Mouse (Mus musculus) kidney, embryonic 14.5 days (tissue): ENCODE measurements around the gene Noc2l. TPM values are rescaled to one million over a fixed set of nuclear protein-coding genes. Genes with fewer than 3 reads are reported as not detected.

Experiments used
- ATAC-seq: fragments of 200-750 bp; cut with Nextera tagmentation; 2 replicates; pipeline ENCODE4 v1.8.0; 2017; ENCODE audit warnings: moderate number of reproducible peaks, mild to moderate bottlenecking, moderate TSS enrichment, moderate library complexity; ENCODE audit not compliant: low FRiP score, low TSS enrichment
- H3K27ac ChIP-seq: fragments of 300-500 bp; sonication (generic); 2 replicates; pipeline ENCODE4 v1.5.1; 2014; ENCODE audit warnings: low read depth, mild to moderate bottlenecking, low read length, moderate library complexity, mixed read lengths
- H3K27me3 ChIP-seq: fragments of 300-500 bp; sonication (generic); 2 replicates; pipeline ENCODE4 v1.6.1; 2014; ENCODE audit warnings: mild to moderate bottlenecking, low read length; ENCODE audit not compliant: control insufficient read depth, insufficient read depth
- H3K36me3 ChIP-seq: fragments of 300-500 bp; sonication (generic); 2 replicates; pipeline ENCODE4 v1.6.1; 2014; ENCODE audit warnings: low read length, mixed read lengths; ENCODE audit not compliant: control insufficient read depth, insufficient read depth
- H3K4me1 ChIP-seq: fragments of 300-500 bp; sonication (generic); 2 replicates; pipeline ENCODE4 v1.6.1; 2014; ENCODE audit warnings: low read length, mixed read lengths; ENCODE audit not compliant: control insufficient read depth, insufficient read depth
- H3K4me2 ChIP-seq: fragments of 300-500 bp; sonication (generic); replicated peaks from 2 replicates; pipeline ENCODE4 v1.6.1; 2014; ENCODE audit warnings: low read depth, mild to moderate bottlenecking, low read length
- H3K4me3 ChIP-seq: fragments of 300-500 bp; sonication (generic); 2 replicates; pipeline ENCODE4 v1.5.1; 2014; ENCODE audit warnings: mild to moderate bottlenecking, low read length
- H3K9ac ChIP-seq: fragments of 300-500 bp; sonication (generic); 2 replicates; pipeline ENCODE4 v1.6.1; 2014; ENCODE audit warnings: low read depth, mild to moderate bottlenecking, low read length, moderate library complexity
- H3K9me3 ChIP-seq: fragments of 300-500 bp; sonication (generic); 2 replicates; pipeline ENCODE4 v1.6.1; 2016; ENCODE audit warnings: low read length; ENCODE audit not compliant: control insufficient read depth
- WGBS: fragments of 180-500 bp; shearing (Covaris S2); extraction: QIAGEN DNeasy Blood & Tissue Kit; methylation state at CpG from one replicate; pipeline ENCODE4 v1.1.7; 2014; 5-methylcytosine and 5-hydroxymethylcytosine counted together
- polyA plus RNA-seq: library from polyadenylated mRNA; unstranded; fragments of >200 nt; fragmentation: Nextera tagmentation; extraction: Ambion mirVana; gene quantifications from 2 replicates; pipeline ENCODE4 v1.2.1, GENCODE M21; 2014

The Noc2l gene
- polyA plus RNA-seq, result 79.7 and 109 TPM in 2 replicates

GRCm38 (mm10) chr4:156235808-156236533 lies at the start of gene Noc2l:
Noc2l (plus strand) TSS chr4:156236010.
- Histone ChIP-seq H3K27me3 (no peaks in the 10 kb centered on the region), H3K9ac (peak within 1 kb of the TSS; percentile 79), H3K9me3 (no peaks in the 10 kb centered on the region), H3K4me2 (peak within 1 kb of the TSS; percentile 82), H3K27ac (peak within 1 kb of the TSS; percentile 97), H3K4me3 (peak within 1 kb of the TSS; percentile 83), H3K4me1 (peaks cover 9% of the 10 kb centered on the region), H3K36me3 (peaks cover 61% of the 10 kb centered on the region)
- under 1% methylated on average over 90 of the region's 90 CpGs for WGBS
- ATAC-seq, result peak; percentile 89

DNA sequence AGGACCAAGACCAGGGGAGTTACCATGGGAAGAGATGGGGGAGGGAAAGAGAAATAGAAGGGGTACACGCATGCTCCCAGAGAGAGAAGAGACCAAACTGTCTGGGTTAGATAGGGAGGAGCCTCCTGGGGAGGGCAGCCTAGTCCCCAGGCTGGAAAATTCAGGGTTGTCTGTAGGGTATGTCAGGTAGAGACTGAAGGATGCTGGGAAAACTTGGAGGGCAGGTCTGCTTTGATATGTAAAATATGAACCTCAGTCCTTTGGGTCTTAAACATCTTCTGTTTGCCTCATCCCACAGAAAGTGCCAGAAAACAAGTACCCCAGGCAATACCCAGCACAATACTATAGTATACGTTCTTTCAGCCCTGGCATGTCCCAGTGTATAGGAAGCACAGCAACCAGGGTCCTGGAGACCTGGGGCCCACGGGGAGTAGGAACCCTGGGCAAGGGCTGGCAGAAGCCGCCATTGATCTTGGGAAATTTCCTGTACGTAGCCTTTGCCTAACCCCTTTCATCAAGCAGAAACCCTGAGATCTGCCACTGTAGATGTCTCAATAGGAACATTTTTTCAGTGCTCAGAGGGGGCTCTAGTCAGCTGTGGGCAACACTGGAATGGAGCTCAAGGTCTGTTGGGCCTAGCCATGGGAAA lies 47.5 kb upstream of the Noc2l start:
- Histone ChIP-seq H3K27ac (peak overlapping the region; percentile 82), H3K9me3 (no peaks in the 10 kb centered on the region), H3K4me2 (no peak overlapping the region), H3K4me3 (no peak overlapping the region), H3K4me1 (peaks cover 71% of the 10 kb centered on the region), H3K27me3 (no peaks in the 10 kb centered on the region), H3K9ac (no peak overlapping the region), H3K36me3 (peaks cover 51% of the 10 kb centered on the region)
- WGBS, result 69% methylated on average over 5 of the region's 5 CpGs
- ATAC-seq, result 0 out of 2 replicates have a peak, but pooled peaks have one; percentile 2

- H3K9ac ChIP-seq, result no peak overlapping the region
- H3K4me3 ChIP-seq, result no peak overlapping the region
- peaks cover 77% of the 10 kb centered on the region for H3K4me1 ChIP-seq
- H3K9me3 ChIP-seq, result no peaks in the 10 kb centered on the region
- peak overlapping the region; percentile 22 for H3K4me2 ChIP-seq
- no peaks in the 10 kb centered on the region for H3K27me3 ChIP-seq
- peaks cover 51% of the 10 kb centered on the region for H3K36me3 ChIP-seq
- H3K27ac ChIP-seq, result peak overlapping the region; percentile 82
- peak; percentile 65 for ATAC-seq
- WGBS, result 31% methylated on average over 6 of the region's 6 CpGs
Observed at GRCm38 (mm10) chr4:156188811-156189323, 46.9 kb upstream of the Noc2l start.

GRCm38 (mm10) chr4:156192421-156193199 lies 43.2 kb upstream of the Noc2l start:
- Histone ChIP-seq H3K27ac (peak overlapping the region; percentile 73), H3K4me3 (no peak overlapping the region), H3K9ac (no peak overlapping the region), H3K27me3 (no peaks in the 10 kb centered on the region), H3K9me3 (no peaks in the 10 kb centered on the region), H3K4me1 (peaks cover 79% of the 10 kb centered on the region), H3K36me3 (peaks cover 52% of the 10 kb centered on the region), H3K4me2 (peak overlapping the region; percentile 10; the same call in 1 of the 2 replicates)
- WGBS, result 25% methylated on average over 8 of the region's 8 CpGs
- no peak for ATAC-seq

GRCm38 (mm10) chr4:156193200-156193590 lies 42.6 kb upstream of the Noc2l start:
- peaks cover 76% of the 10 kb centered on the region for H3K4me1 ChIP-seq
- no peaks in the 10 kb centered on the region for H3K27me3 ChIP-seq
- H3K4me3 ChIP-seq, result no peak overlapping the region
- no peaks in the 10 kb centered on the region for H3K9me3 ChIP-seq
- peak overlapping the region; percentile 73 for H3K27ac ChIP-seq
- WGBS, result 20% methylated on average over 2 of the region's 2 CpGs
- no peak for ATAC-seq
- peak overlapping the region; percentile 2; the same call in 1 of the 2 replicates for H3K4me2 ChIP-seq
- peaks cover 51% of the 10 kb centered on the region for H3K36me3 ChIP-seq
- no peak overlapping the region for H3K9ac ChIP-seq

DNA sequence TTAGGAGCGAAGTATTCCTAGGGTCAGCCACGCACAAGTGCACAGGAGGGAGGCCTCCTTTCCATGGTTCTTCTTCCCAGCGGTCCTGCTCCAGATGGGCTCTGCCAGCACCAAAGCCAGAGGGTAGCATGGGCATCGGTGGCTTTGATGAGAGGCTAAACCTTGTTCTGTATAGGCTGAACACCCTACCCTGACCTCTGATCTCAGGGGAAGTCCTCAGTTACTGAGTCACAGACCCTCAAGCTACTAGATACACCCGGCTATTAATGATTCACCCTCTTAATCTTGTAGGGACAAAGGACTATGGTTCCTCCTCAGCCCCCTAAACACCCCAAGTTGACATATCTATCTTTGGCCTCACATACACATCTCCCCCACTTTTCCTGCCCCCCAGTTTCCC lies 41.9 kb upstream of the Noc2l start:
- H3K4me3 ChIP-seq, result 0 out of 2 replicates have a peak overlapping the region, but pooled peaks have one; percentile 6
- peak overlapping the region; percentile 85 for H3K4me2 ChIP-seq
- H3K9ac ChIP-seq, result no peak overlapping the region
- WGBS, result 69% methylated on average over 5 of the region's 5 CpGs
- peaks cover 69% of the 10 kb centered on the region for H3K4me1 ChIP-seq
- H3K27me3 ChIP-seq, result no peaks in the 10 kb centered on the region
- peak overlapping the region; percentile 44; the same call in 1 of the 2 replicates for H3K27ac ChIP-seq
- no peaks in the 10 kb centered on the region for H3K9me3 ChIP-seq
- no peak for ATAC-seq
- H3K36me3 ChIP-seq, result peaks cover 49% of the 10 kb centered on the region

- Histone ChIP-seq H3K4me3 (peak overlapping the region; percentile 6; the same call in 1 of the 2 replicates), H3K9me3 (no peaks in the 10 kb centered on the region), H3K4me1 (peaks cover 64% of the 10 kb centered on the region), H3K9ac (no peak overlapping the region), H3K36me3 (peaks cover 49% of the 10 kb centered on the region), H3K4me2 (peak overlapping the region; percentile 85), H3K27ac (peak overlapping the region; percentile 44; the same call in 1 of the 2 replicates), H3K27me3 (no peaks in the 10 kb centered on the region)
- no peak for ATAC-seq
- 41% methylated on average over 6 of the region's 6 CpGs for WGBS
Observed at GRCm38 (mm10) chr4:156194346-156194745, 41.5 kb upstream of the Noc2l start.

DNA sequence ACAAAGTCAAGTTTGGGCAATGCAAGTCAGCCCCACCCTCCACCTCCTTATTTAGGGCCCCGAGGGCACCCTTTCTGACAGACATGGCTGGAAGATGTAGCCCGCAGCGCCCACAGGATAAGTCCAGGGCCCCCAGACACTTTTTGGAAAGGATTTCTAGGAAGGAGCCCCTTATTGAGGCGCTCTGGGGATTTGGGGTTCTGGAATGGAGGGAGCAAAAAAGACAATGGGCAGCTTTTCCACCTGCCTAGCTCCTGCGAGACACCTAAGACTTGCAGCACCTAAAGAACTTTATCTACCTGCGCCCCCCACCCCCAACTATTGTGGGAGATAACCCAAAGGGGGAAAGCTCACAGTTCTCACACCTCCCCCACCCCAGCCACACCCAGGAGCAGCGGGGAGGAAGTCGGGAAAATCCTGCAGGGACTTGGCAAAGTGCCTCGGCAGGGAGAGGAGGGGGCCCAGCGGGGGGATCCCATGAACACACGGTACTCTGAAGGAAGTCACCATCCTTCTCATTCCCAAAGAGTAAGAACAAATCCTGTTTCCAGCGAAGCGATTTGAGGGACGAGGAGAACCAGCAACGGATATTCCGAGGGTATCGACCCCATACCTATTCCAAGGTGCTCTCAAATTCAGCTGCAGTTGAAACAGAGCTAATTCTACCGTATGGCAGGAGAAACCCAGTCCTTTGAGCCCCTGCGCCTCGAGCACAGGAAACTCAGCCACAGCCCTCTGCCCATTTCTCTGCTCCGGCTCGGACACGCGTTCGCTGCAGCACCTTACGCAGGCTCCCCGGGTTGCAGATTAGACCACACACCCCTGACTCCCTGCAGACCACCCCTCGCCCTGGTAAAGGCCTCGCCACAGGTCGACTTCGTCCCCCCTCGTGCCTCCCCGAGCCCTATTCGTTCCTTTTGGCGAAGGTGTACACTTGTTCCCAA lies 39.6 kb upstream of the Noc2l start:
- no peak for ATAC-seq
- Histone ChIP-seq H3K36me3 (peaks cover 35% of the 10 kb centered on the region), H3K9ac (peak overlapping the region; percentile 91), H3K4me1 (peaks cover 49% of the 10 kb centered on the region), H3K9me3 (no peaks in the 10 kb centered on the region), H3K4me3 (peak overlapping the region; percentile 82), H3K27me3 (no peaks in the 10 kb centered on the region), H3K4me2 (peak overlapping the region; percentile 85), H3K27ac (peak overlapping the region; percentile 71; the same call in 1 of the 2 replicates)
- WGBS, result 4% methylated on average over 35 of the region's 35 CpGs
